Mouse (Mus musculus) mouse embryonic stem cell (cell line): Measurements from ENCODE around the gene Syf2.

ENCODE experiments used
- in situ Hi-C, 2 experiments: fragments of 300-500 bp; cut with MboI; formaldehyde crosslinking; loops; 1 replicate in 1 of 2; 3 replicates in 1 of 2; pipeline ENCODE4 v1.14.3; 2019 to 2020; ENCODE audit warnings: low sequenced_read_pairs in 2 of 2, low pct_unique_long_range_greater_than_20kb in 1 of 2, mixed read lengths in 1 of 2; ENCODE audit not compliant: unreplicated experiment in 1 of 2

Syf2 gene

GRCm38 (mm10) chr4:134955845-134956244 lies 25.1 kb downstream of the Syf2 start:
- in situ Hi-C loops, result no loop called here

- in situ Hi-C loops, result no loop called here
Observed at GRCm38 (mm10) chr4:134956328-134956727, 25.6 kb downstream of the Syf2 start.

- in situ Hi-C loops, result no loop called here
Observed at GRCm38 (mm10) chr4:134963021-134963776, 32.5 kb downstream of the Syf2 start.

- in situ Hi-C loops, result no loop called here
Observed at GRCm38 (mm10) chr4:134967887-134968604, 37.3 kb downstream of the Syf2 start.

GRCm38 (mm10) chr4:134968605-134968976 lies 37.9 kb downstream of the Syf2 start:
- in situ Hi-C loops, result no loop called here

- in situ Hi-C loops, result no loop called here
Observed at GRCm38 (mm10) chr4:134975261-134975928, 44.7 kb downstream of the Syf2 start.

- in situ Hi-C loops, result no loop called here
Observed at GRCm38 (mm10) chr4:134975929-134976308, 45.2 kb downstream of the Syf2 start.

- in situ Hi-C loops, result no loop called here
Observed at GRCm38 (mm10) chr4:134978930-134979329, 48.2 kb downstream of the Syf2 start.

- in situ Hi-C loops, result no loop called here
Observed at GRCm38 (mm10) chr4:134981959-134982431, 51.3 kb downstream of the Syf2 start.

- in situ Hi-C loops, result no loop called here
Observed at GRCm38 (mm10) chr4:134983136-134983535, 52.4 kb downstream of the Syf2 start.

GRCm38 (mm10) chr4:134984555-134984954 lies 53.9 kb downstream of the Syf2 start:
- in situ Hi-C loops, result no loop called here

GRCm38 (mm10) chr4:134985626-134986335 lies 55.1 kb downstream of the Syf2 start:
- in situ Hi-C loops, result no loop called here

- in situ Hi-C loops, result no loop called here
Observed at GRCm38 (mm10) chr4:134986336-134986635, 55.6 kb downstream of the Syf2 start.

- in situ Hi-C loops, result no loop called here
Observed at GRCm38 (mm10) chr4:134986963-134987362, 56.3 kb downstream of the Syf2 start.
